Mouse (Mus musculus) myocyte (in vitro differentiated cells): ENCODE results near the gene Hspa1b. TPM values are rescaled to one million over a fixed set of nuclear protein-coding genes. Genes with fewer than 3 reads are reported as not detected.
A peak's percentile ranks its signal among the peaks of the same experiment; 100 is the strongest.
"Not testable (repeated sequence)": the region's sequence is repeated elsewhere in the genome, so short reads cannot be mapped to it uniquely, and the experiment has no call there.

ENCODE experiments used
- H3K27me3 ChIP-seq: one replicate; pipeline ENCODE4 v1.6.1; 2011; ENCODE audit not compliant: control insufficient read depth, insufficient read depth, insufficient read length
- H3K36me3 ChIP-seq: one replicate; pipeline ENCODE4 v1.6.1; 2011; ENCODE audit not compliant: control insufficient read depth, insufficient read depth
- H3K4me2 ChIP-seq: one replicate; pipeline ENCODE4 v1.6.1; 2011; ENCODE audit warnings: low read depth, control low read depth
- H3K4me3 ChIP-seq: one replicate; pipeline ENCODE4 v1.5.1; 2011; ENCODE audit warnings: mild to moderate bottlenecking, control low read depth, moderate library complexity
- H3K79me2 ChIP-seq: one replicate; pipeline ENCODE4 v1.6.1; 2011; ENCODE audit not compliant: control insufficient read depth, insufficient read depth
- H3ac ChIP-seq: one replicate; pipeline ENCODE4 v1.6.1; 2011; ENCODE audit not compliant: control insufficient read depth, insufficient read length
- CEBPB ChIP-seq: IDR thresholded peaks from 2 replicates; pipeline ENCODE4 v1.6.1; 2011; ENCODE audit warnings: mild to moderate bottlenecking, moderate library complexity; ENCODE audit not compliant: poor library complexity, insufficient read depth, severe bottlenecking
- E2F4 ChIP-seq: IDR thresholded peaks from one replicate; pipeline ENCODE4 v1.6.1; 2011; ENCODE audit warnings: mild to moderate bottlenecking, control low read depth, moderate library complexity; ENCODE audit not compliant: insufficient read depth
- MAX ChIP-seq: IDR thresholded peaks from one replicate; pipeline ENCODE4 v1.6.1; 2011; ENCODE audit warnings: low read depth, mild to moderate bottlenecking, control low read depth
- MYOD1 ChIP-seq, 3 experiments: IDR thresholded peaks; one replicate each; pipeline ENCODE4 v1.6.1; 2011; ENCODE audit warnings: control low read depth in 2 of 3, low read depth in 2 of 3, mild to moderate bottlenecking in 2 of 3, moderate library complexity in 1 of 3; ENCODE audit not compliant: insufficient read length in 2 of 3, control insufficient read depth in 1 of 3
- MYOG ChIP-seq, 3 experiments: IDR thresholded peaks; one replicate each; pipeline ENCODE4 v1.6.1; 2011; ENCODE audit warnings: control low read depth in 2 of 3, low read depth in 2 of 3, mild to moderate bottlenecking in 2 of 3; ENCODE audit not compliant: insufficient read length in 2 of 3, control insufficient read depth in 1 of 3, insufficient read depth in 1 of 3
- POLR2A ChIP-seq: IDR thresholded peaks from one replicate; pipeline ENCODE4 v1.6.1; 2011; ENCODE audit warnings: low read depth, mild to moderate bottlenecking, control low read depth, moderate library complexity; ENCODE audit not compliant: insufficient read length
- POLR2AphosphoS2 ChIP-seq: IDR thresholded peaks from one replicate; pipeline ENCODE4 v1.6.1; 2011; ENCODE audit warnings: low read depth, control low read depth; ENCODE audit not compliant: insufficient read length
- REST ChIP-seq: IDR thresholded peaks from one replicate; pipeline ENCODE4 v1.6.1; 2011; ENCODE audit warnings: mild to moderate bottlenecking, control low read depth, moderate library complexity; ENCODE audit not compliant: insufficient read depth, insufficient read length
- SRF ChIP-seq: IDR thresholded peaks from one replicate; pipeline ENCODE4 v1.6.1; 2011; ENCODE audit warnings: low read depth; ENCODE audit not compliant: control insufficient read depth, insufficient read length
- TCF12 ChIP-seq: IDR thresholded peaks from one replicate; pipeline ENCODE4 v1.6.1; 2011; ENCODE audit warnings: mild to moderate bottlenecking, control low read depth; ENCODE audit not compliant: poor library complexity, insufficient read depth, severe bottlenecking
- TCF3 ChIP-seq: IDR thresholded peaks from one replicate; pipeline ENCODE4 v1.6.1; 2011; ENCODE audit warnings: low read depth, control low read depth; ENCODE audit not compliant: insufficient read length
- USF1 ChIP-seq: IDR thresholded peaks from one replicate; pipeline ENCODE4 v1.6.1; 2011; ENCODE audit warnings: low read depth, mild to moderate bottlenecking, control low read depth, moderate library complexity
- polyA plus RNA-seq: library from polyadenylated mRNA; unstranded; fragments of >200 nt; fragmentation: generic; extraction: Trizol; gene quantifications from one replicate; pipeline ENCODE4 v1.2.1, GENCODE M21; 2012; ENCODE audit warnings: missing spikeins

Gene Hspa1b
- polyA plus RNA-seq, 1 experiment = 7.3 TPM

DNA sequence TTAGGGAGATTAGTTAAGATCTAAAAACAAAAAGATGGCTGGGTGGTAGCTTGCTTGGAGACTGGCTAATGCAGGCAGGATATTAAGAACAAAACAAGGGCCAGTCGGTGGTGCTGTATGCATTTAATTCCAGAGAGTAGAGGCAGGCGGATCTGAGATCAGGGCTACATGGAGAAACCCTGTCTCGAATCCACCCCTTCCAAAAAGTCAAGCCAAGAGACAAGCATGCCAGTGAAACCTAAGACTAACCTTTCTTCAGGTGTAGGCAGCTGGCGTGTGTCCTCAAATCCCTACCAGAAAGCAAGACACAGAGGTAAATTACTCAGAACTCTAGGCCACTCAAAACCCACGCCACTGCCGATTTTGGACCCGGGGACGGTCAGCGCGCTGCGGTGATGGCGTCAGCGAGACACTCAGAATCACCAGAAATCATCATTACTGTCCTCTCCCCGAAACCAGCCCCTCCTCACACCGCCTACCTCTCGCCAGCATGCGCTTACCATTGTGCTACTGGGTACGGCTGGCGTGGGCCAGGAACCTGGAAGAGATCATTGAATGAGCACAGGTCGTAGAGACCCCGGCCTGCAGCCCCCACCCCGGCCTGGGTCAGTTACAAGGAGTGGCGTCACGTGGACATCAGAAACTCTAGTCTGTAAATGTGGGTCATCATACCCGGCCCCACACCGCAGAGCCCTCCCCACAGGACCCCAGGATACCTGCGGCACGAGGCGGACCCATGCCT, 7.2 kb downstream of the Hspa1b start:
- H3K4me3 ChIP-seq = peak overlapping the region; percentile 99
- H3K4me2 ChIP-seq = peak overlapping the region; percentile 85
- peaks cover 18% of the 10 kb centered on the region for H3K79me2 ChIP-seq
- H3K36me3 ChIP-seq = peaks cover 14% of the 10 kb centered on the region
- TF ChIP-seq USF1 = peak; percentile 59
- TF ChIP-seq POLR2A = no peak
- TF ChIP-seq TCF3 = no peak
- no peak for TF ChIP-seq SRF
- H3K27me3 ChIP-seq = no peaks in the 10 kb centered on the region
- peak overlapping the region; percentile 48 for H3ac ChIP-seq

DNA sequence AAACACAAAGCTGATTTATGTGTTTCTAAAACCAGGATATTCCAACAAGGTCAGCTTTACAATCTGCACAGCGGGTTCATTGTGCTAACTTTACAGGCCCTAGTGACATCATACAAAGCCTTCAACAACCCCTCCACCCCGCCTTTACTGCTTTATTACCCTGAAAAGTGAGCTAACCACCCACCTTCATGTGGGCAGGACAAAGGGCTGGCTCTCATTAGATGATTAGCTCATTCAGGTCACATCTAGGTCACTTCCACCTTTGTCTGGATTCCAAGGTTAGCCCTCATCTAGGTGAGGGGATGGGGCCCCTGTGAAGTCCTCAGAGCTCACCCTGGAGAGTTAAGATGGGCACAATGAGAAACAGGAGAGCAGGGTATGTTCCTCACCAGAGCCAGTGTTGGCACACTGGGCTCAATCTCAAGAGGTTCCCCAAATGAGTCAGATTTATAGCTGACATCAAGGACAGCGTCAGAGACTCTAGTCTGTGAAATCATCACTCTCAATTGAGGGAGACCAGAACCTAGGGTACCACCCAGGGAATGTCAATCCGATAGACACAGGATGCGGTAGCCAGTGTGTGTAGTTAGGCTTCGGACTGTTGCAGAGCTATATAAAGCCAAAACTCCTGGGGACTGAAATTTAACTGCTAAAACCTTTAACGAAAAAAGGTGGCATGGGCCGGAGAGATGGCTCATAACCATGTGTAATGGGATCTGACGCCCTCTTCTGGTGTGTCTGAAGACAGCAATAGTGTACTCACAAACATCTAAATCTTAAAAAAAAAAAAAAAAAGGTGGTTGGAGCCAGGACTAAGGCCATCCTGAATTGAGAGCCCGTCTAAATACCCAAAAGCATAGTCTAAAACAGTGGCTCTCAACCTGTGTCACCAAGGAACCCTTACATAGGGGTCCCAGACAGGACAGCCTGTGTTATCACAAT, 8.3 kb downstream of the Hspa1b start:
- Histone ChIP-seq H3K4me2 (peak overlapping the region; percentile 85), H3K79me2 (peaks cover 18% of the 10 kb centered on the region), H3ac (peak overlapping the region; percentile 48), H3K27me3 (no peaks in the 10 kb centered on the region), H3K36me3 (peaks cover 14% of the 10 kb centered on the region), H3K4me3 (peak overlapping the region; percentile 99)
- TF ChIP-seq E2F4 (no peak), CEBPB (no peak), MYOD1 (IDR thresholded peaks at IDR 0.05; ENCODE audit: control insufficient read depth in 1 of 3, insufficient read length in 2 of 3, low read depth in 2 of 3) (no peak), POLR2AphosphoS2 (peak; percentile 17), POLR2A (peak; percentile 6), USF1 (no peak)

DNA sequence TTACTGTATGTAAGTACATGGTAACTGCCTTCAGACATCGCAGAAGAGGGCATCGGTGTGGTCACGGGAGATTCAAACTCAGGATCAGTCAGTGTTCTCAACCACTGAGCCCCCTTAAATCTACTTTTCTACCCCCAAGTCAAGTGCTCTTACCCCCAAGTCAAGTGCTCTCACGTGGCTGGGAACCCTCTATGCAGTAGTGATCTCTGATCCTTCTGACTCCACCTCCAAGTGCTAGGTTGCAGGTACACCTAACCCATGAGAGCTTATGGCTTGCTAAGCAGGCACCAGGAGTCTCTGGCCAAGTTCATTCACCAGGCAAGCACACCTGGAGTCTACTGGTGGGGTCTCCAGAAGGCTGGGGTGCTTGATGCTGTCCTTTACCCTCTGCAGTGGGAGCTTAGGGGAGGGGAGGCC, 9.5 kb downstream of the Hspa1b start:
- no peak overlapping the region for H3K4me3 ChIP-seq
- TF ChIP-seq POLR2AphosphoS2 (peak; percentile 82), REST (no peak), SRF (no peak), MYOG (IDR thresholded peaks at IDR 0.05; ENCODE audit: control insufficient read depth in 1 of 3, insufficient read depth in 1 of 3, insufficient read length in 2 of 3, low read depth in 2 of 3) (no peak), E2F4 (no peak), CEBPB (no peak), TCF12 (no peak), TCF3 (no peak), MYOD1 (IDR thresholded peaks at IDR 0.05; ENCODE audit: control insufficient read depth in 1 of 3, insufficient read length in 2 of 3, low read depth in 2 of 3) (no peak), MAX (no peak), USF1 (no peak), POLR2A (peak; percentile 44)
- H3K27me3 ChIP-seq = no peaks in the 10 kb centered on the region
- peaks cover 14% of the 10 kb centered on the region for H3K36me3 ChIP-seq
- no peak overlapping the region for H3K4me2 ChIP-seq
- H3ac ChIP-seq = no peak overlapping the region
- peaks cover 18% of the 10 kb centered on the region for H3K79me2 ChIP-seq

DNA sequence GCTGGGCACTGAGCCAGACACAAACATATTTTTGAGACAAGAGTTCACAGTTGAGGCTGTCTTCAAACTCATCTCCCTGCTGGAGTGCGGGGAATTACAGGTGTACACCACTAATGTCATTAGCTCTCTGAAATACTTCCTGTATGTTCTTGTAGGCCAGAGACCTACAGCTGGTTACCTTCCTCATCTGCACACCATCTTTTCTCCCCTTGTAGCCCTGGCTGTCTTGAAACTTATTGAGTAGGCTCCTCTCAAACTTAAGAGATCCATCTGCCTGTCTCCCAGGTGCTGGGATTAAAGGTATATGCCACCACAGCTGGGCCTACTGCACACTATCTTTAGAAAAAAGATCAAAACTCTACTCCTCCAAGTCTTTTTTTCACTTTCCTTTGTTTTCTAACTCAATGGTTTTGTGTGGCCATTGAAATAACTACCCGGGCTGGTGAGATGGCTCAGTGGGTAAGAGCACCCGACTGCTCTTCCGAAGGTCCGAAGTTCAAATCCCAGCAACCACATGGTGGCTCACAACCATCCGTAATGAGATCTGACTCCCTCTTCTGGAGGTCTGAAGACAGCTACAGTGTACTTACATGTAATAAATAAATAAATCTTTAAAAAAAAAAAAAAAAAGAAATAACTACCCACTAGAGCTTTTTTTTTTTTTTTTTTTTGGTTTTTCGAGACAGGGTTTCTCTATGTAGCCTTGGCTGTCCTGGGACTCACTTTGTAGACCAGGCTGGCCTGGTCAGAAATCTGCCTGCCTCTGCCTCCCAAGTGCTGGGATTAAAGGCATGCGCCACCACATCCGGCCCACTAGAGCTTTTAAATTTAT, 10.1 kb downstream of the Hspa1b start:
- not testable (repeated sequence) for H3K27me3 ChIP-seq, H3ac ChIP-seq, H3K4me2 ChIP-seq, H3K4me3 ChIP-seq
- peaks cover 18% of the 10 kb centered on the region for H3K79me2 ChIP-seq
- H3K36me3 ChIP-seq = peaks cover 14% of the 10 kb centered on the region

DNA sequence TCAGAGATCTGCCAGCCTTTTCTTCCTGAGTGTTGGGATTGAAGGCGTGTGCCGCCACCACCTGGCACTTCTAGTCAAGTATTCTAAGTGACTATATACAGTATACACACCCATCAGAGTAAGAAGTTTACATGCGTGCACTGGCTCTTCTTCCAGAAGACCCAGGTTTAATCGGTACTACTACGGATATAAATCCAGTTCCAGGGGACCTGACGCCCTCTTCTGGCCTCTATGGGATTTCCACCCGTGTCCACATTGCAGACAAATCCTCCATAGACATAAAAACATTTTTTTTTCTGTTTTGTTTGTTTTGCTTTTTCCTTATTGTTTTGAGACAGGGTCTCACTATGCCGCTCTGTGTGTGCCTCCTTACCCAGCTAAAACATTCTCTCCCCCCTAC, 11.4 kb downstream of the Hspa1b start:
- Histone ChIP-seq H3K36me3 (peaks cover 14% of the 10 kb centered on the region), H3K4me3 (no peak overlapping the region), H3K27me3 (no peaks in the 10 kb centered on the region), H3K79me2 (peaks cover 18% of the 10 kb centered on the region), H3K4me2 (no peak overlapping the region), H3ac (no peak overlapping the region)
- TF ChIP-seq POLR2AphosphoS2 = no peak
- TF ChIP-seq E2F4 = no peak
- no peak for TF ChIP-seq TCF12
- no peak for TF ChIP-seq MAX
- TF ChIP-seq SRF = no peak
- no peak for TF ChIP-seq POLR2A
- no peak for TF ChIP-seq USF1
- TF ChIP-seq CEBPB = no peak
- TF ChIP-seq TCF3 = no peak
- TF ChIP-seq MYOG (IDR thresholded peaks at IDR 0.05; ENCODE audit: control insufficient read depth in 1 of 3, insufficient read depth in 1 of 3, insufficient read length in 2 of 3, low read depth in 2 of 3) = no peak
- TF ChIP-seq REST = no peak
- no peak for TF ChIP-seq MYOD1 (IDR thresholded peaks at IDR 0.05; ENCODE audit: control insufficient read depth in 1 of 3, insufficient read length in 2 of 3, low read depth in 2 of 3)
